Mouse (Mus musculus): Measurements from ENCODE around the gene Aif1.

Aif1 gene

DNA sequence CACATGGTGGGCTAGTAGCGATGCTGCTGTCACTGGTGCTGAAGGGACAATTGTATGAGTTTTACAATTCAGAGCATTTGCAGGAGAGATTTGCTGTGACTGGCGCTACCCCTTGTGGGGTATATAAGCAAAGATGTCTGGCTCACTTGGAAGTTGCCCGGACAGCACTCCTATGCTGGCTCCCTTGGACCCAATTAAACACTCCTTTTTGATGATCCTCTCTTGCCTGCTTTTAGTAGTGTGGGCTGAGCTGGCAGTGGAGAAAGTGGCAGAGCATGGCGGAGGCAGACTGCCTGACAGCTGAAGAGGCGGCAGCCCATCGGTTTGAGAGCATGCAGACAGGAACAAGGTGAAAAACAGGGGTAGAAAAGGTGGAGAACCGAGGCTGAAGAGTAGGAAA, 8.1 kb downstream of the Aif1 start:
- no peak for DNase-seq (ENCODE audit: extremely low spot score, low spot score)

DNA sequence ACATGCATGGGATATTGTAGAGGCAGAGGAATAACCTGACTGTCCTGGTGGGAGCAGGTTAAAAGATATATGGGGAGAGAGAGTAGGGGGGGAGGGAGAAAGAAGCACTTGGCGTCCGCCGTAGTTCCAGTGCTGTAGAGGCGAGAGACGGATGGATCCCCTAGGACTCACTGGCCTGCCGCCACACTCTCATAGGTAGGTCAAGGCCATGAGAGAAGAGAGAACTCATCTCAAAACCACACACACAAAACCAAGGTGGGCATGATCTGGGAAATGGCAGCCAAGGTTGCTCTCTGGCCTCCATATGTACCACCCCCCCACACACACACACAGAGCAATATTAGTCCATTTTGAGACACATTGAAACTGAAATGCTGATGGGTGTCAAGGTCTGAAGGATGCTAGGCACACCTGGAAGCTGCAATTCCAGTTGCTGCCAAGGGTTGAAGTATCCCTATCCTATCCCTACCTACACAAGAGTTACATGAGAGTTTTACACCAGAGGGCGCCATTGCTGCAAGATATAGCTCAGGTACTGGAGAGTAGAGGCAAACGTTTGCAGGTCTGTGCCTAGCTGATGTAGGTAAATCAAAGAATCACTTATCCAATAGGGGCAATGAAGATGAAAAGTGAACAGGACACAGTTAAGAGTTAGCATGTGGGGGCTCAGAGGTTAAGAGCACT, 9.4 kb downstream of the Aif1 start:
- DNase-seq (ENCODE audit: extremely low spot score, low spot score) = no peak

DNA sequence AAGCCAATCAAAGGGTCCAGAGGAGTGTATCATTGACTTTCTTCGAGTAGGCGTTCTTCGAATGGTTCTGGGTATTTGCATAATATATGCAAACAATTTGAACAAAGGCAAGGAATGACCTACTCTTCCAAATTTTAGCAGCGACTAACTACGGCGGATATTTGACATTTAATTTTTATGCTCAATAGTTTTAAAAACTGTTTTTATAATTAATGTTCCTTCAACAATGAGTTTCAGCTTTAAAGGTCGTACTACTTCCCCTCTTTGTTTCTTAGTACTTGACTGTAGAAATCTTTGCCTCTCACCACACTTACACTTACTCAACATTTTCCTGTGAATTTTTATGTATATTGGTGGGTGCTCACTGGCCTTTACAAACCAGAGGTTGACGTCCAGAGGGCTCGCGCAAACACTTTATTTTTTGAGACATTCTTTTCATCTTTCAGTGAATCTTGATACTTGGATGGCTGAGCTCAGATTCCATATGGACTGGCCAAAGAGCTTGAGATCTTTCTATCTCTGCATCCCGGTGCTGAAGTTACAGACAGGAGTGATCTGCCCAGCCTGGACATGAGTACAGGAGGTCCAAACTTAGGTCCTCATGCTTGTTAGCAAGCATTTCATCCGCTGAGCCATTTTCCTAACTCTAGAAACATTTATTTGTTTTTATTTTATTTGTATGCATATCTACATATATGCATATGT, 10.3 kb downstream of the Aif1 start:
- DNase-seq (ENCODE audit: extremely low spot score, low spot score) = no peak

- peak; percentile 97 for DNase-seq (ENCODE audit: extremely low spot score, low spot score)
Measured at GRCm38 (mm10) chr17:35164568-35165450, 11.1 kb downstream of the Aif1 start, which contains the start of gene Prrc2a. Gene Prrc2a, minus strand, starts transcription at chr17:35164897.

DNA sequence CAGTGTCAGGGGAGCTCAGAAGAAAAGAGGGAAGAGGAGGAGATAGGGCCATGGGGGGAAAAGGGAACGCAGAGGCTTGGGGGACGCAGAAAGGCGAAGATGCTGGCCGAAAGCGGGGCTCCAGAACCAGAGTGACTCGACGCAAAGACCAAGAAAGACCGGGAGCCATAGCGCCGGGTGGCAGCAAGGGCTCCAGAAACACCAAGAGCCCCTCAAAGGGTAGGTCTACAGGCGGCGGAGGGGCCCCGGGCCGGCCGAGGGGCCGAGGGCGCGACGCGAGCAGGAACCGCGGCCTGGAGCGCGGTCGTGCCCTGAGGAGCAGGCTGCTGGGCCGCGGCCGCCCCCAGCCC, 11.7 kb downstream of the Aif1 start:
- DNase-seq (ENCODE audit: extremely low spot score, low spot score) = no peak

DNA sequence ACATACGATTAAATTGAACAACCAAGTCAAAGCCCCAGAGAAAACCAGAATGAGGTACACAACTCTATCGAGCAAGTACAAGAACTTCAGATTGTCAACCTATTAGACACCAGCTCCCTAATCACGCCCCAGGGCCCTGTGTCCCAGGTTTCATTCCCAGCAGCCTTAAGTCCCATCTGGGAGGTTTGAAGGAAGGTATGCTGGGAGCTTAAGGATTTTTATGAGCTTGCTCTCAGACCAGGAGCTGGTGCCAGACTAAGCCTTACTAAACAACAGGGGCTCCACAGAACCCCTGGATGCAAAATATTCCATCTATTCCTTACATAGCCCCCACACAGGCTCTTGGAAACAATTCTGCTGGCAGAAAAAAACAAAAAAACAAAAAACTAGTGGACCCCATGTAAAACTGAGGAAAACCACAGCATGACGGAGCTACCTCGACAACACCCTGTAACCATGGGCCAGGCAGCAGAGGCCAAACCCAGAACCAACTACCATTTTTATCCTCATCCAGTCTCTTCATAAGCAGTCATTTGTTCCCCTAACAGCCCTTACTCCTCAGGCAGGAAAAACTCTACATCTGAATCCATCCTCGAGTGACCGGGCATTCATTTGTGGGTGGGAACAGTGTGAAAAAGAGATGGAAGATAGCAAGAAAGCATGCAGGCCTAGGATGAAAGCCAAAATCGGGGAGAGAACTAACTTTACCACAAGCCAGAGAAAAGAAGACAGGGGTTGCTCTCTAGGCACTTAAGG, 12.4 kb downstream of the Aif1 start:
- DNase-seq (ENCODE audit: extremely low spot score, low spot score) = no peak

- DNase-seq (ENCODE audit: extremely low spot score, low spot score) = no peak
Measured at GRCm38 (mm10) chr17:35162730-35163129, 13.1 kb downstream of the Aif1 start.

DNA sequence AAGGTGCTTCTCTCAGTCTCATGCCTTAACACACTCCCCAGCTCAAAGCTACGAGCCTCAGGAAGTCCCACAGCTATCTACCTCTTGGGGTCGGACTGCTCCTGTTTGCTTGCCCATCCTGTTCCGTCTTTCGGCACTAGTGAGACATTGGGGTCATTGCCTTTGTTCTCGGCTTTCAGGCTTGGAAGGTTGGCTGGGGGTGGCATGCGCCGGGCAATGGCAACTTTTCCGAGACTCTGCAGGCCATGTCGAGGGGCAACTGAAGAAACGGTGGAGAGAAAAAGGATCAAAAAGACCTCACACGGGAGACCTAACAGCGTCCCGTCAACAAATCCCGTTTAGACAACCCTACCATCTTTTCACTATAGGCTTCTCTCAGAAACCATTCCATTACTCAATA, 13.7 kb downstream of the Aif1 start:
- DNase-seq (ENCODE audit: extremely low spot score, low spot score) = no peak

GRCm38 (mm10) chr17:35161421-35161820, 14.4 kb downstream of the Aif1 start:
- no peak for DNase-seq (ENCODE audit: extremely low spot score, low spot score)

GRCm38 (mm10) chr17:35159638-35160037, 16.2 kb downstream of the Aif1 start:
- DNase-seq (ENCODE audit: extremely low spot score, low spot score) = no peak

- DNase-seq (ENCODE audit: extremely low spot score, low spot score) = no peak
Measured at GRCm38 (mm10) chr17:35158850-35159593, 16.8 kb downstream of the Aif1 start.

DNA sequence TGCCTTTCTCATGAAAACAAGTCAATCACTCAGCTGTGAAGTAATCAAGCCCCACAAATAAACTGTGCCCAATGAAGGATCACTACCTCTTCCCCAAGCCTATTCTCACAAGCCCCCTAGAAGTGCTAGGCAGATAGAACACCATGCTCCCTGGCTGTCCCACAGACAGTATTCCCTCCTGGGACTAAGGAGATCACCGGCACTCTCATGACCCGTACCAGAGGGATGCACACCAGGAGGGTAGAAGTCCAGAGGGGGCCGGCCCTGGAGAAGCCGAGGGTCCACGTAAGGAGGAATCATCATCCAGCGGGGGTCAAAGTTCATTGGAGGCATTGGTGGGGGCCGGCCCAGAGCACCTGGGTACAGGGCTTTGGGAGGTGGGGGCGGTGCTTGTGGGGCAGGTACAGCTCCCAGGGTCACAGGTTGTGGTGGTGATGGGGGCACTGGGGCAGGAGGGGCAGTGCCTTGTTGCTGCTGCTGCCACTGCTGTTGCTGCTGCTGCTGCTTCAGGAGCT, 18.1 kb downstream of the Aif1 start:
- DNase-seq (ENCODE audit: extremely low spot score, low spot score) = no peak

GRCm38 (mm10) chr17:35157254-35157653, 18.6 kb downstream of the Aif1 start:
- no peak for DNase-seq (ENCODE audit: extremely low spot score, low spot score)

- no peak for DNase-seq (ENCODE audit: extremely low spot score, low spot score)
Measured at GRCm38 (mm10) chr17:35156461-35157200, 19.2 kb downstream of the Aif1 start.

- DNase-seq (ENCODE audit: extremely low spot score, low spot score) = no peak
Measured at GRCm38 (mm10) chr17:35155451-35155850, 20.4 kb downstream of the Aif1 start.

DNA sequence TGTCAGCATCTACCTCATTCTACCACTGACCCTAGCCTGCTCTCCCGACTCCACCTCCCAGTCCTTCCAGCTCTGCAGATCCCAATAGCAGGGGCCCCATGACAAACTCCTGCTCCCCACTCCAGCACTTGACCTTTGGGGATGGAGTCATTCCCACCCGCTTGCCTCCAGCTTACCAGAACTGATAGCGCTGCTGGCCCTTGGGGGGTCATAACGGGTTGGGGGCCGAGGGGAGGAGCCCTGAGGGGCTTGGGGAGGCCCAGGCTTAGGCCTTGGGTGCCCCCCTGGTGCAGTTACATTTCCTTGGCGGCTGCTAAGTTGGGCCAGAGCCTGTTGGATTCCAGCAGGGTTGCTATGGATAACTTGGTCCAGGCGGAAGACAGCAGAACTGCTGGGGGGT, 21.3 kb downstream of the Aif1 start:
- DNase-seq (ENCODE audit: extremely low spot score, low spot score) = no peak

DNA sequence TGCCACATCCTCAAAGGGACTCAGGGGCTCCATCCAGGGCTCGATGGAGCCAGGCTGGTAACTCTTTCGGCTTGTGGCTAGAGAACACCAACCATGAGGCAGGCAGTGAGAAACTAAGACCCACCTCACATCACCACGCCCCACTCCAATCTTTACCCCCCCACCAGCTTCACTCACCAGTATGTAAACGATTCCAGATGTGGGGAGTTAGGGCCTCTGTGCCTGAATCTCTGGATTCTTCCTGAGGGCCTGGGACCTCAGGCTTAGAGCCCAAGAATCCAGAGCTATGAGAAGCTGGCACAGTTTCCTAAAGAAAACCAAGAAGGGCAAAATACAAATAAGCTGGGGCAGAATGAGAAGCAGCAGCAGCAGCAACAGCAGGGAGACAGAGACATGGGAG, 21.9 kb downstream of the Aif1 start:
- DNase-seq (ENCODE audit: extremely low spot score, low spot score) = no peak

- no peak for DNase-seq (ENCODE audit: extremely low spot score, low spot score)
Measured at GRCm38 (mm10) chr17:35153077-35153476, 22.8 kb downstream of the Aif1 start.

GRCm38 (mm10) chr17:35152121-35152520, 23.7 kb downstream of the Aif1 start:
- DNase-seq (ENCODE audit: extremely low spot score, low spot score) = no peak
